Comparison of ENCODE assay signal across 12 mouse cellular contexts in the genomic region with DNA sequence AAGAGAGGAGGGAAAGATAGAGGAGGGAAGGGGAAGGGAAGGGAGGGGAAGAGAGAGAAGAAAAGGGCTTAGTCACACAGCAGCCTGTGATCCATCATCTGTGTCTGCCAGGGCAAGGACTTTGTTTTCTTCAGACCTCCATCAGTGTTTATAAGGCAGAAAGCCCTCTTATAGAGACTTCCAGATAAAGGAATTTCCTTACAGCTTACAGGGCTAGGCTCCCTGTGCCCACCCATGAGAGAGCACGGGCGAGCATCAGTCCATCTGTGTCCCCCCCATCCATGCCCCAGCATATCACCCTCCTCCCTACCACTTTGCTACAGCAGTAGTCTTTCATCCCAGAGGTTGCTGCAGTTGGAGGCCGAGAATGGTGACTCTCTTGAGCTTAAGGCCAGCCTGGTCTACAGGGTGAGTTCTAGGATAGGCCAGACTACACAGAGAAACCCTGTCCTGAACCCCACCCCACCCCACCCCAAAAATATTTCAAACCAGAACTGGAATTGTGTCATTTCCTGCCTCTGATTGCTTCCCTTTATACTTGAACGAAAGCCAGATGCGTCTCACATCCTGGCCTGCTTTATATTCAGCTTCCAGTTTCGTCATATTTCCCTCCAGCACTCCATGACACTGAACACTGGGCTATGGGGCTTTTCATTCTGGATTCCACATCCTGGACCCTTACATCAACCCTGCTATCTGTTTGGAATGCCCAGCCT. TPM values are rescaled to one million over a fixed set of nuclear protein-coding genes. Genes with fewer than 3 reads are reported as not detected.
DNase-seq lines count a peak whose midpoint lies in the region; ATAC-seq and TF ChIP-seq lines count a peak whose summit lies in the region.
"Had no signal": no experiment of that assay in that cellular context is flagged by ENCODE, and none has a peak within 500 bp of the region (broad histone marks: within the 10 kb centered on the region; RNA-seq: fewer than 3 reads in every experiment).

No protein-coding gene starts in this region.

- no peak for DNase-seq in layer of hippocampus, adult 2 months (ENCODE audit: low spot score in 2 of 2)
- no peak for DNase-seq in layer of hippocampus, adult 18-20 months (ENCODE audit: low spot score in 2 of 2)
- DNase-seq in right cerebral cortex, postnatal 4 days: no peak
- DNase-seq in midbrain, embryonic 14.5 days: no peak
- DNase-seq: cerebellum, postnatal 36 days had no signal

- H3K9ac ChIP-seq in limb, embryonic 15.5 days: no peak overlapping the region
- H3K9ac ChIP-seq in stomach, embryonic 14.5 days (replicated peaks; ENCODE audit: low read depth, low read length): no peak overlapping the region
- H3K9ac ChIP-seq in neural tube, embryonic 15.5 days (replicated peaks): no peak overlapping the region
- H3K9ac ChIP-seq in midbrain, embryonic 14.5 days (replicated peaks; ENCODE audit: low read length): no peak overlapping the region
- H3K9ac ChIP-seq: neural tube, embryonic 13.5 days had no signal

- H3K4me2 ChIP-seq in limb, embryonic 15.5 days: no peak overlapping the region
- H3K4me2 ChIP-seq in stomach, embryonic 14.5 days (replicated peaks; ENCODE audit: low read depth, low read length): 0 out of 2 replicates have a peak overlapping the region, but pooled peaks have one; percentile 2
- no peak overlapping the region for H3K4me2 ChIP-seq in neural tube, embryonic 15.5 days
- no peak overlapping the region for H3K4me2 ChIP-seq in midbrain, embryonic 14.5 days (ENCODE audit: low read length)
- H3K4me2 ChIP-seq: neural tube, embryonic 13.5 days had no signal

- H3K9me3 ChIP-seq in limb, embryonic 15.5 days: no peaks in the 10 kb centered on the region
- no peaks in the 10 kb centered on the region for H3K9me3 ChIP-seq in stomach, embryonic 14.5 days (ENCODE audit: control insufficient read depth, low read depth, low read length)
- H3K9me3 ChIP-seq in neural tube, embryonic 15.5 days (replicated peaks): no peaks in the 10 kb centered on the region
- H3K9me3 ChIP-seq in midbrain, embryonic 14.5 days (ENCODE audit: control insufficient read depth, low read length): no peaks in the 10 kb centered on the region
- H3K9me3 ChIP-seq: neural tube, embryonic 13.5 days had no signal

- H3K4me1 ChIP-seq in limb, embryonic 15.5 days: no peaks in the 10 kb centered on the region
- H3K4me1 ChIP-seq in stomach, embryonic 14.5 days (ENCODE audit: control insufficient read depth, insufficient read depth, low read length): no peaks in the 10 kb centered on the region
- no peaks in the 10 kb centered on the region for H3K4me1 ChIP-seq in neural tube, embryonic 15.5 days
- H3K4me1 ChIP-seq in midbrain, embryonic 14.5 days (ENCODE audit: control insufficient read depth, insufficient read depth, low read length): no peaks in the 10 kb centered on the region
- H3K4me1 ChIP-seq: neural tube, embryonic 13.5 days had no signal

- no peak overlapping the region for H3K4me3 ChIP-seq in layer of hippocampus, adult 2 months
- H3K4me3 ChIP-seq in limb, embryonic 15.5 days: no peak overlapping the region
- H3K4me3 ChIP-seq in stomach, embryonic 14.5 days (ENCODE audit: low read depth, low read length): no peak overlapping the region
- no peak overlapping the region for H3K4me3 ChIP-seq in neural tube, embryonic 15.5 days (replicated peaks)
- no peak overlapping the region for H3K4me3 ChIP-seq in midbrain, embryonic 14.5 days (replicated peaks; ENCODE audit: low read depth, low read length)
- H3K4me3 ChIP-seq: neural tube, embryonic 13.5 days had no signal

- 38% methylated on average over 6 of the region's 6 CpGs for WGBS in limb, embryonic 15.5 days
- WGBS in stomach, embryonic 14.5 days: 38% methylated on average over 6 of the region's 6 CpGs
- WGBS in neural tube, embryonic 15.5 days: 73% methylated on average over 6 of the region's 6 CpGs
- WGBS in midbrain, embryonic 14.5 days: 66% methylated on average over 6 of the region's 6 CpGs

- no peaks in the 10 kb centered on the region for H3K36me3 ChIP-seq in limb, embryonic 15.5 days
- H3K36me3 ChIP-seq in stomach, embryonic 14.5 days (ENCODE audit: control insufficient read depth, insufficient read depth, low read length): no peaks in the 10 kb centered on the region
- H3K36me3 ChIP-seq in neural tube, embryonic 15.5 days: no peaks in the 10 kb centered on the region
- no peaks in the 10 kb centered on the region for H3K36me3 ChIP-seq in midbrain, embryonic 14.5 days (ENCODE audit: control insufficient read depth, insufficient read depth, low read length)
- H3K36me3 ChIP-seq: neural tube, embryonic 13.5 days had no signal

- H3K27ac ChIP-seq in layer of hippocampus, adult 2 months: peak overlapping the region; percentile 71; the same call in 1 of the 2 replicates
- peak overlapping the region; percentile 40 for H3K27ac ChIP-seq in limb, embryonic 15.5 days
- H3K27ac ChIP-seq in stomach, embryonic 14.5 days (ENCODE audit: low read length): peak overlapping the region; percentile 87
- no peak overlapping the region for H3K27ac ChIP-seq in neural tube, embryonic 15.5 days (replicated peaks)
- no peak overlapping the region for H3K27ac ChIP-seq in midbrain, embryonic 14.5 days (replicated peaks; ENCODE audit: low read depth, low read length)
- H3K27ac ChIP-seq: neural tube, embryonic 13.5 days had no signal

- ATAC-seq in granulocyte monocyte progenitor cell, adult 5-6 weeks (replicated peaks; ENCODE audit: poor library complexity, severe bottlenecking): peak; percentile 92
- ATAC-seq in limb, embryonic 15.5 days (ENCODE audit: insufficient number of reproducible peaks, low FRiP score, low TSS enrichment, low read depth): no peak; the same call in 1 of the 2 replicates
- ATAC-seq in stomach, embryonic 14.5 days (ENCODE audit: insufficient number of reproducible peaks, insufficient read depth, low FRiP score, low read depth): peak; percentile 74
- no peak for ATAC-seq in neural tube, embryonic 15.5 days (ENCODE audit: low FRiP score)
- no peak for ATAC-seq in midbrain, embryonic 14.5 days (ENCODE audit: low FRiP score, low TSS enrichment)
- ATAC-seq: inflammation-experienced regulatory T-cells, adult 6 months; Patski had no signal

- TF ChIP-seq CTCF in layer of hippocampus, adult 2 months (conservative IDR thresholded peaks at IDR 0.05): no peak

- no peaks in the 10 kb centered on the region for H3K27me3 ChIP-seq in limb, embryonic 15.5 days
- no peaks in the 10 kb centered on the region for H3K27me3 ChIP-seq in stomach, embryonic 14.5 days (ENCODE audit: control insufficient read depth, insufficient read depth, low read length)
- no peaks in the 10 kb centered on the region for H3K27me3 ChIP-seq in neural tube, embryonic 15.5 days (replicated peaks)
- no peaks in the 10 kb centered on the region for H3K27me3 ChIP-seq in midbrain, embryonic 14.5 days (ENCODE audit: control insufficient read depth, insufficient read depth, low read length)
- H3K27me3 ChIP-seq: neural tube, embryonic 13.5 days; Patski had no signal

RNA-seq across cellular contexts. Expression of gene Myadm, which starts 13.3 kb away (rescaled TPM):
- 10 to 100 TPM; 52.5 to 60.1 TPM for total RNA-seq in layer of hippocampus, adult 2 months (2021)
- total RNA-seq in layer of hippocampus, adult 18-20 months (2021): 10 to 100 TPM; 55.4 to 56.7 TPM
- total RNA-seq in granulocyte monocyte progenitor cell, adult 5-6 weeks (2014; fragmentation: Nextera tagmentation): 14.0 TPM in 2 replicates
- 3.2 and 3.7 TPM in 2 replicates for total RNA-seq in granulocyte monocyte progenitor cell, adult 5-6 weeks (2017)
- polyA plus RNA-seq in limb, embryonic 15.5 days (2015; fragmentation: Nextera tagmentation; extraction: Ambion mirVana): 125 and 177 TPM in 2 replicates
- 204 and 212 TPM in 2 replicates for polyA plus RNA-seq in stomach, embryonic 14.5 days (2014; fragmentation: Nextera tagmentation; extraction: Ambion mirVana)
- 43.9 and 58.7 TPM in 2 replicates for polyA plus RNA-seq in neural tube, embryonic 15.5 days (2015; fragmentation: Nextera tagmentation; extraction: Ambion mirVana)
- polyA plus RNA-seq in midbrain, embryonic 14.5 days (2014; fragmentation: Nextera tagmentation; extraction: Ambion mirVana): 23.0 and 30.1 TPM in 2 replicates

RNA-seq across cellular contexts. Expression of gene Prkcg, which starts 13.4 kb away (rescaled TPM):
- 100 to 1,000 TPM; 518 to 547 TPM for total RNA-seq in layer of hippocampus, adult 2 months (2021)
- 100 to 1,000 TPM; 486 to 548 TPM for total RNA-seq in layer of hippocampus, adult 18-20 months (2021)
- total RNA-seq in granulocyte monocyte progenitor cell, adult 5-6 weeks (2014; fragmentation: Nextera tagmentation): not detected in 2 replicates
- total RNA-seq in granulocyte monocyte progenitor cell, adult 5-6 weeks (2017): not detected in 2 replicates
- polyA plus RNA-seq in limb, embryonic 15.5 days (2015; fragmentation: Nextera tagmentation; extraction: Ambion mirVana): 0.12 and 0.35 TPM in 2 replicates
- polyA plus RNA-seq in stomach, embryonic 14.5 days (2014; fragmentation: Nextera tagmentation; extraction: Ambion mirVana): 0.39 and 0.75 TPM in 2 replicates
- polyA plus RNA-seq in neural tube, embryonic 15.5 days (2015; fragmentation: Nextera tagmentation; extraction: Ambion mirVana): 1.3 and 1.4 TPM in 2 replicates
- 1.3 and 1.6 TPM in 2 replicates for polyA plus RNA-seq in midbrain, embryonic 14.5 days (2014; fragmentation: Nextera tagmentation; extraction: Ambion mirVana)

RNA-seq across cellular contexts. Expression of gene Nlrp12, which starts 26.1 kb away (rescaled TPM):
- total RNA-seq in layer of hippocampus, adult 2 months (2021): not detected
- under 1 TPM in 1 of 2 experiments, not detected in 1; 0.05 TPM for total RNA-seq in layer of hippocampus, adult 18-20 months (2021)
- 3.4 TPM in 1 of 2 replicates, not detected in the other for total RNA-seq in granulocyte monocyte progenitor cell, adult 5-6 weeks (2014; fragmentation: Nextera tagmentation)
- 2.1 and 3.2 TPM in 2 replicates for total RNA-seq in granulocyte monocyte progenitor cell, adult 5-6 weeks (2017)
- polyA plus RNA-seq in limb, embryonic 15.5 days (2015; fragmentation: Nextera tagmentation; extraction: Ambion mirVana): 0.04 TPM in 1 of 2 replicates, not detected in the other
- polyA plus RNA-seq in stomach, embryonic 14.5 days (2014; fragmentation: Nextera tagmentation; extraction: Ambion mirVana): not detected in 2 replicates
- not detected in 2 replicates for polyA plus RNA-seq in neural tube, embryonic 15.5 days (2015; fragmentation: Nextera tagmentation; extraction: Ambion mirVana)
- not detected in 2 replicates for polyA plus RNA-seq in midbrain, embryonic 14.5 days (2014; fragmentation: Nextera tagmentation; extraction: Ambion mirVana)
- polyA plus RNA-seq: inflammation-experienced regulatory T-cells, adult 6 months; neural tube, embryonic 13.5 days; Patski had no signal

RNA-seq across cellular contexts. Expression of gene Cacng7, which starts 57.1 kb away (rescaled TPM):
- 100 to 1,000 TPM; 128 to 138 TPM for total RNA-seq in layer of hippocampus, adult 2 months (2021)
- total RNA-seq in layer of hippocampus, adult 18-20 months (2021): 100 to 1,000 TPM; 134 to 148 TPM
- not detected in 2 replicates for total RNA-seq in granulocyte monocyte progenitor cell, adult 5-6 weeks (2014; fragmentation: Nextera tagmentation)
- not detected in 2 replicates for total RNA-seq in granulocyte monocyte progenitor cell, adult 5-6 weeks (2017)
- polyA plus RNA-seq in limb, embryonic 15.5 days (2015; fragmentation: Nextera tagmentation; extraction: Ambion mirVana): 1.7 and 2.6 TPM in 2 replicates
- polyA plus RNA-seq in stomach, embryonic 14.5 days (2014; fragmentation: Nextera tagmentation; extraction: Ambion mirVana): 3.2 and 3.8 TPM in 2 replicates
- polyA plus RNA-seq in neural tube, embryonic 15.5 days (2015; fragmentation: Nextera tagmentation; extraction: Ambion mirVana): 3.4 and 4.1 TPM in 2 replicates
- 5.0 and 5.9 TPM in 2 replicates for polyA plus RNA-seq in midbrain, embryonic 14.5 days (2014; fragmentation: Nextera tagmentation; extraction: Ambion mirVana)
- polyA plus RNA-seq: inflammation-experienced regulatory T-cells, adult 6 months had no signal

Comparison
In these comparisons a context has a peak if more than half of its experiments do, and no peak if none do; other contexts are left out.
1. H3K27ac ChIP-seq: peak in layer of hippocampus, adult 2 months (single experiment), limb, embryonic 15.5 days (single experiment) and stomach, embryonic 14.5 days (single experiment); none in neural tube, embryonic 15.5 days (single experiment) and midbrain, embryonic 14.5 days (single experiment).
2. ATAC-seq: peak in granulocyte monocyte progenitor cell, adult 5-6 weeks (single experiment) and stomach, embryonic 14.5 days (single experiment); none in limb, embryonic 15.5 days (single experiment), neural tube, embryonic 15.5 days (single experiment) and midbrain, embryonic 14.5 days (single experiment).